Mouse (Mus musculus) midbrain, embryonic 11.5 days (tissue): ENCODE results near the gene Klhdc8a. TPM values are rescaled to one million over a fixed set of nuclear protein-coding genes. Genes with fewer than 3 reads are reported as not detected.

Experiments
- ATAC-seq: fragments of 200-750 bp; cut with Nextera tagmentation; 2 replicates; pipeline ENCODE4 v1.8.0; 2017; ENCODE audit warnings: moderate TSS enrichment, moderate library complexity; ENCODE audit not compliant: low FRiP score
- DNase-seq: peaks from one replicate; pipeline ENCODE4 v3.0.0; 2015; ENCODE audit warnings: low spot score; ENCODE audit errors: missing footprints
- H3K27ac ChIP-seq: fragments of 300-500 bp; sonication (generic); 2 replicates; pipeline ENCODE4 v1.5.1; 2014; ENCODE audit warnings: low read depth, low read length
- H3K27me3 ChIP-seq: fragments of 300-500 bp; sonication (generic); 2 replicates; pipeline ENCODE4 v1.6.1; 2014; ENCODE audit warnings: mild to moderate bottlenecking, low read length, moderate library complexity, mixed read lengths; ENCODE audit not compliant: control insufficient read depth, insufficient read depth
- H3K36me3 ChIP-seq: fragments of 300-500 bp; sonication (generic); 2 replicates; pipeline ENCODE4 v1.6.1; 2014; ENCODE audit warnings: mild to moderate bottlenecking, low read length, moderate library complexity, mixed read lengths; ENCODE audit not compliant: control insufficient read depth, insufficient read depth
- H3K4me1 ChIP-seq: fragments of 300-500 bp; sonication (generic); 2 replicates; pipeline ENCODE4 v1.6.1; 2014; ENCODE audit warnings: low read length; ENCODE audit not compliant: control insufficient read depth, insufficient read depth
- H3K4me2 ChIP-seq: fragments of 300-500 bp; sonication (generic); 2 replicates; pipeline ENCODE4 v1.6.1; 2014; ENCODE audit warnings: mild to moderate bottlenecking, moderate library complexity
- H3K4me3 ChIP-seq: fragments of 300-500 bp; sonication (generic); 2 replicates; pipeline ENCODE4 v1.5.1; 2014; ENCODE audit warnings: low read depth, low read length
- H3K9ac ChIP-seq: fragments of 300-500 bp; sonication (generic); 2 replicates; pipeline ENCODE4 v1.6.1; 2014; ENCODE audit warnings: low read length
- H3K9me3 ChIP-seq: fragments of 300-500 bp; sonication (generic); 2 replicates; pipeline ENCODE4 v1.6.1; 2016; ENCODE audit warnings: low read length; ENCODE audit not compliant: control insufficient read depth
- WGBS: fragments of 180-500 bp; shearing (Covaris S2); extraction: QIAGEN DNeasy Blood & Tissue Kit; methylation state at CpG from one replicate; pipeline ENCODE4 v1.1.7; 2014; 5-methylcytosine and 5-hydroxymethylcytosine counted together
- polyA plus RNA-seq: library from polyadenylated mRNA; unstranded; fragments of >200 nt; fragmentation: Nextera tagmentation; extraction: Ambion mirVana; gene quantifications from 2 replicates; pipeline ENCODE4 v1.2.1, GENCODE M21; 2014

The Klhdc8a gene
- polyA plus RNA-seq, 1 experiment from 2014 or later, result 4.5 TPM

- H3K36me3 ChIP-seq, result no peaks in the 10 kb centered on the region
- peak overlapping the region; percentile 91 for H3K9ac ChIP-seq
- peak overlapping the region; percentile 66 for H3K4me3 ChIP-seq
- peak; percentile 91 for DNase-seq
- no peaks in the 10 kb centered on the region for H3K9me3 ChIP-seq
- 1% methylated on average over 70 of the region's 71 CpGs for WGBS
- H3K27me3 ChIP-seq, result peaks cover 8% of the 10 kb centered on the region; the same call in 1 of the 2 replicates
- peaks cover 33% of the 10 kb centered on the region for H3K4me1 ChIP-seq
- peak overlapping the region; percentile 99 for H3K4me2 ChIP-seq
- ATAC-seq, result peak; percentile 58
- peak overlapping the region; percentile 69 for H3K27ac ChIP-seq
Measured at GRCm38 (mm10) chr1:132298801-132299464, 507 bp downstream of the Klhdc8a start.

GRCm38 (mm10) chr1:132299744-132300143, 1.3 kb downstream of the Klhdc8a start:
- peak overlapping the region; percentile 91 for H3K9ac ChIP-seq
- no peaks in the 10 kb centered on the region for H3K36me3 ChIP-seq
- H3K4me3 ChIP-seq, result peak overlapping the region; percentile 66
- H3K4me1 ChIP-seq, result peaks cover 38% of the 10 kb centered on the region
- ATAC-seq (no peak), DNase-seq (no peak)
- 82% methylated on average over 5 of the region's 5 CpGs for WGBS
- H3K27me3 ChIP-seq, result peaks cover 8% of the 10 kb centered on the region; the same call in 1 of the 2 replicates
- H3K9me3 ChIP-seq, result no peaks in the 10 kb centered on the region
- H3K4me2 ChIP-seq, result peak overlapping the region; percentile 99
- H3K27ac ChIP-seq, result no peak overlapping the region

- Histone ChIP-seq H3K4me3 (no peak overlapping the region), H3K27me3 (peaks cover 8% of the 10 kb centered on the region; the same call in 1 of the 2 replicates), H3K4me2 (0 out of 2 replicates have a peak overlapping the region, but pooled peaks have one; percentile 9)
Measured at GRCm38 (mm10) chr1:132301242-132301641, 2.8 kb downstream of the Klhdc8a start.

GRCm38 (mm10) chr1:132302341-132302866, 4.0 kb downstream of the Klhdc8a start:
- no peak overlapping the region for H3K27ac ChIP-seq
- ATAC-seq, result no peak
- H3K27me3 ChIP-seq, result peaks cover 8% of the 10 kb centered on the region; the same call in 1 of the 2 replicates
- H3K9ac ChIP-seq, result no peak overlapping the region
- no peaks in the 10 kb centered on the region for H3K9me3 ChIP-seq
- 87% methylated on average over 9 of the region's 9 CpGs for WGBS
- no peaks in the 10 kb centered on the region for H3K36me3 ChIP-seq
- peaks cover 40% of the 10 kb centered on the region for H3K4me1 ChIP-seq
- no peak overlapping the region for H3K4me2 ChIP-seq
- no peak overlapping the region for H3K4me3 ChIP-seq
- no peak for DNase-seq

More at GRCm38 (mm10) chr1:132301242-132301641, 2.8 kb downstream of the Klhdc8a start:
- Histone ChIP-seq H3K9ac (no peak overlapping the region), H3K4me1 (peaks cover 40% of the 10 kb centered on the region), H3K9me3 (no peaks in the 10 kb centered on the region), H3K36me3 (no peaks in the 10 kb centered on the region), H3K27ac (no peak overlapping the region)
- DNase-seq (no peak), ATAC-seq (no peak)
- 92% methylated on average over 5 of the region's 5 CpGs for WGBS

- DNase-seq (no peak), ATAC-seq (no peak)
- no peaks in the 10 kb centered on the region for H3K9me3 ChIP-seq
- no peak overlapping the region for H3K9ac ChIP-seq
- no peak overlapping the region for H3K27ac ChIP-seq
- peaks cover 3% of the 10 kb centered on the region; the same call in 1 of the 2 replicates for H3K27me3 ChIP-seq
- H3K4me1 ChIP-seq, result peaks cover 22% of the 10 kb centered on the region
- no peaks in the 10 kb centered on the region for H3K36me3 ChIP-seq
- no peak overlapping the region for H3K4me3 ChIP-seq
- no peak overlapping the region for H3K4me2 ChIP-seq
- WGBS, result 42% methylated on average over 9 of the region's 9 CpGs
Measured at GRCm38 (mm10) chr1:132304618-132305214, 6.3 kb downstream of the Klhdc8a start.

- peaks cover 19% of the 10 kb centered on the region for H3K4me1 ChIP-seq
- no peaks in the 10 kb centered on the region for H3K36me3 ChIP-seq
- no peak overlapping the region for H3K27ac ChIP-seq
- H3K9ac ChIP-seq, result no peak overlapping the region
- WGBS, result 56% methylated on average over 4 of the region's 4 CpGs
- no peak overlapping the region for H3K4me2 ChIP-seq
- H3K9me3 ChIP-seq, result no peaks in the 10 kb centered on the region
- ATAC-seq (0 out of 2 replicates have a peak, but pooled peaks have one; percentile 4), DNase-seq (no peak)
- 0 out of 2 replicates have a peak, but pooled peaks cover 2% of the 10 kb centered on the region for H3K27me3 ChIP-seq
- H3K4me3 ChIP-seq, result no peak overlapping the region
Measured at GRCm38 (mm10) chr1:132306160-132306559, 7.7 kb downstream of the Klhdc8a start.

GRCm38 (mm10) chr1:132306808-132307207, 8.4 kb downstream of the Klhdc8a start:
- Histone ChIP-seq H3K9ac (no peak overlapping the region), H3K4me2 (no peak overlapping the region), H3K27ac (no peak overlapping the region), H3K4me1 (peaks cover 19% of the 10 kb centered on the region), H3K9me3 (no peaks in the 10 kb centered on the region), H3K36me3 (no peaks in the 10 kb centered on the region), H3K27me3 (0 out of 2 replicates have a peak, but pooled peaks cover 1% of the 10 kb centered on the region), H3K4me3 (no peak overlapping the region)
- no peak for DNase-seq
- ATAC-seq, result no peak
- 11% methylated on average over 4 of the region's 4 CpGs for WGBS

GRCm38 (mm10) chr1:132307962-132308361, 9.5 kb downstream of the Klhdc8a start:
- Histone ChIP-seq H3K4me1 (peaks cover 17% of the 10 kb centered on the region), H3K9me3 (no peaks in the 10 kb centered on the region), H3K4me3 (no peak overlapping the region), H3K27me3 (no peaks in the 10 kb centered on the region), H3K36me3 (no peaks in the 10 kb centered on the region), H3K9ac (no peak overlapping the region), H3K27ac (no peak overlapping the region), H3K4me2 (no peak overlapping the region)
- 87% methylated on average over 6 of the region's 6 CpGs for WGBS
- ATAC-seq, result no peak
- no peak for DNase-seq

- H3K4me2 ChIP-seq, result no peak overlapping the region
- peaks cover 10% of the 10 kb centered on the region for H3K4me1 ChIP-seq
- H3K36me3 ChIP-seq, result no peaks in the 10 kb centered on the region
- DNase-seq, result no peak
- H3K9ac ChIP-seq, result no peak overlapping the region
- H3K4me3 ChIP-seq, result no peak overlapping the region
- H3K27me3 ChIP-seq, result no peaks in the 10 kb centered on the region
- no peak for ATAC-seq
- H3K9me3 ChIP-seq, result no peaks in the 10 kb centered on the region
- H3K27ac ChIP-seq, result no peak overlapping the region
- WGBS, result 95% methylated on average over 7 of the region's 7 CpGs
Measured at GRCm38 (mm10) chr1:132308674-132309073, 10.2 kb downstream of the Klhdc8a start.
